Mouse (Mus musculus) adrenal gland, adult 18-20 months (tissue): ENCODE measurements around the gene Stambp. TPM values are rescaled to one million over a fixed set of nuclear protein-coding genes. Genes with fewer than 3 reads are reported as not detected.
"Not testable (repeated sequence)": the region's sequence is repeated elsewhere in the genome, so short reads cannot be mapped to it uniquely, and the experiment has no call there.

Experiments used
- DNase-seq, 2 experiments: peaks; one replicate each; pipeline ENCODE4 v3.0.0; 2021 to 2022; ENCODE audit warnings: low spot score in 2 of 2
- long read RNA-seq, 2 experiments: library from polyadenylated mRNA; stranded (forward); transcript quantifications; one replicate each; pipeline ENCODE4 v2.0.0; 2021
- total RNA-seq, 2 experiments: library from RNA; stranded (reverse); gene quantifications; 1 replicate in 1 of 2; 2 replicates in 1 of 2; pipeline ENCODE4 v1.2.3; 2021

Stambp gene
- 10 to 100 TPM; 20.6 to 21.8 TPM for total RNA-seq
- long read RNA-seq, experiment 1, transcript Stambp-201 (10 exons, 2,364 nt) = major isoform, 23 of 25 reads
- long read RNA-seq, experiment 1, partial matches to known transcripts = 0 of 25 reads
- long read RNA-seq, experiment 1, other reads (novel, unspliced or antisense) = 1 of 25 reads
- long read RNA-seq, experiment 2, transcript Stambp-201 (10 exons, 2,364 nt) = major isoform, 16 of 18 reads
- long read RNA-seq, experiment 2, partial matches to known transcripts = 2 of 18 reads
- long read RNA-seq, experiment 2, other reads (novel, unspliced or antisense) = 0 of 18 reads

- DNase-seq = peak in 1 of 2 experiments; percentile 5
These were observed at the start of gene Stambp for GRCm38 (mm10) chr6:83572671-83573070. TSS of gene Stambp (minus strand) at chr6:83572729.

- no peak for DNase-seq
These were observed 47.4 kb upstream of the Stambp start for GRCm38 (mm10) chr6:83619955-83620354.

- DNase-seq = no peak
These were observed 45.2 kb upstream of the Stambp start for GRCm38 (mm10) chr6:83617581-83618335.

DNA sequence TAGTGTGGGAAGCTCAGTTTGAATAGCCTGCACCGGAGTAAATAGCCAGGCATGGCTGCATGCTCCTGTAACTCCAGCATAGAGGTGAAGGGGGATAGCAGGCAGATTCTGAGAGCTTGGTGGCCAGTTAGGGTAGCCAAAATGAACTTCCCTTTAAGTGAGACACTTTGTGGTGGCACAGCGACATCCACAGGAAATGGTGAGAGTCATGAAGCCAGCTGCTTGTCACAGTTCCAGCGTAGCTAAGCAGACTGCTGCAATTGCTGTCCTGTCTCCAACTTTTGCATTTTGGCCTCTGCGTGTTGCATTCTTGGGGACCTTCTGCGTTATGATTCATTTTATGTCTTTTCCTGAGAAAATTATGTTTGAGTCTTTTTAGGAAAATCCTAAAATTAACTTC lies 44.0 kb upstream of the Stambp start:
- DNase-seq = peak; percentile 33 to 38

- no peak for DNase-seq
These were observed 41.9 kb upstream of the Stambp start for GRCm38 (mm10) chr6:83614469-83614868.

DNA sequence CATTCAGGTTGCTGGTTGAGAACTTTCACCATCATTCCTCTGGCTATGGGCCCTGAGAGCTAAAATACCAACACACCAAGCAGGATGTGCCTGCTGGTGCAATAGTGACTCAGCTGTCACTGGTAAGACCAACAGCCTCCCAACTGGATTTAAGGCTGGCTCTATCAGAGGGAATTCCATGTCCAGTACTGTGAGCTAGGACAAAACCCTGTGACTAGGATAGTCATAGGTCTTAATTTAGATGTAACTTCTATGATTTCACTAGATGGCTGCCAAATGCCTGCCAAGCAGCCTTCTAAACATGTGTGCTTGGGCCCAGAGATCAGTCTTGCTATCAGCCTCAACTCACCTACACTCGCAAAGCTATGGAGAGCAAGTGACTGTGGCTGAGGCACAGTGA lies 40.4 kb upstream of the Stambp start:
- DNase-seq = no peak

DNA sequence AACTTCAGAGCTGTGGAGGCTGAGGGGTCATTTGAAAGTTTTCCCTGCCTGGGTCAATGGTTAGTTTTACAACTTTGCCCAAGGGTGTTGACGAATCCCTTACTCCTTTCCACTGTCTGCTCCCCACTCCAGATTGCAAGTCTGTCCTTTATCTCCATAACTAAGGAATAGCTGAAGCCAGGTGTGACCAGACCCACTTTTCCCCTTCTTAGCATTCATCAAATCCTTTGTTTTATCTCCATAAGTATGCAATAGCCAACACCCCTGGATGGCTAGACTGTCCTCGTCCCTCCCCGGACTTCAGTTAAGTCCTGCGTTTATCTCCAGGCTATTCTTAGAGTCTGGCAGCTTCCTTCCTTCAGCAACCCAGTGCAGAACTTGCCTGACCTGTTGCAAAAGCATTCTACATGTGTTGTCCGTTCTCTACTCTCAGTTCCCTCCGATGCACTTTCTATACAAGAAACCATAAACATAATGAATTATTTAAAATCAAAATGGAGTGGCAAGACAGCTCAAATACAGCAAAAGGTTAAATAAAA lies 27.2 kb upstream of the Stambp start:
- no peak for DNase-seq

GRCm38 (mm10) chr6:83599060-83599550 lies 26.6 kb upstream of the Stambp start:
- DNase-seq = no peak

- peak; percentile 31 to 32 for DNase-seq
These were observed 26.1 kb upstream of the Stambp start for GRCm38 (mm10) chr6:83598646-83599045.

- no peak for DNase-seq
These were observed 25.5 kb upstream of the Stambp start for GRCm38 (mm10) chr6:83597988-83598387.

- no peak for DNase-seq
These were observed 22.5 kb upstream of the Stambp start for GRCm38 (mm10) chr6:83595035-83595434.

- DNase-seq = no peak
These were observed 21.4 kb upstream of the Stambp start for GRCm38 (mm10) chr6:83593896-83594295.

DNA sequence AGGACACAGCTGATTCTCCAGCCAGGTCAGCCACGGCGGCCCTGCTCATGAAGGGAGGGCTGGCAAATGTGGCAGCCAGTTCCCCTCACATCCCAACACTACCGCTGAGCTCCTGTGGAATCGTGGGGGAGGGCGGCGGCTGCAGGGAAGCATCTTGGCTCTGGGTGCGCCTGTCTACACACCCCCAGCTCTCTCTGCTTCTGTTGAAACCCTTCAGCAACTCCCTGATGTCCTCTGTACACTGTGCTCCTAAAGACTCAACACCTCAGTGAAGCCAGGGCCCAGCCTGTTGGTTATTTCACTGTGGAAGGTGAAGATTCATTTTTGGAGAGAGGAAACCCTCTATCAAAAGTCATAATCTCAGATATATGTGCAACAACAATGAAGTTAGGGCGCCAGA lies 19.5 kb upstream of the Stambp start:
- no peak for DNase-seq

- no peak for DNase-seq
These were observed 17.8 kb upstream of the Stambp start for GRCm38 (mm10) chr6:83590301-83590700.

- not testable (repeated sequence) for DNase-seq
These were observed 14.7 kb upstream of the Stambp start for GRCm38 (mm10) chr6:83587191-83587590.

- not testable (repeated sequence) for DNase-seq
These were observed 12.8 kb upstream of the Stambp start for GRCm38 (mm10) chr6:83585328-83585727.

DNA sequence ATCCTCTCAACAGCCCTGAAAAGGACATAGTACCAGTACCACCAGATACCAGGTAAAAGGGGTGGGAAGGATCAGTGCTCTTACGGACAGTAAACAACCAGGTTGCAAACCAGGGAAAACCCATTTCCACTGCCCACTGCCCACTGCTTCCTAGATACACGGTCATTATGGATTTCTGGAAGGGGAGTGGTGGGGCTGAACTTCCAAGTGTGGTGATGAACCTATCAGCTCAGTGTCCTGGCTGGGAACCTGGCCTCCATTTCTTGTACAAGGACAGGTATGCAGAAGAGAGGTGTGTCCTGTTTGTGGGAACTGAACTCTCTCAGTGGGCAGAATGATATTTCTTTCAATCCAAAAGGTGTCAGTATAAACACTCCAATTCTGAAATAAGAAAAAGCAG lies 11.1 kb upstream of the Stambp start:
- DNase-seq = no peak

DNA sequence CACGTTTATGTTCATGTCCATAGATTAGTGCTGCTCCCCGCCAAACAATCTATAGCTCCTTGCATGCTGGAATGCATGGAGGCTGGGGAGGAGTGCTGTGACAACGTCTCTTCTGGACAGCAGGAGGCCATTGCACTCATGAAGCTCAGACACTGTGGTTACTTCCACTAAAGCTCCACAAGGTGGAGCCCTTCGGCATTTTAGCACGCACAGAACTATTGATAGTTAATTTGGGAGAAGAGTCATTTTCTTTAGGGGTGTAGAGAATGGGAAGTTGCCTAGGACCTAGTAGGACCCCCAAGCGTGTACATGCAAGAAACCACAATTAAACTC lies 10.4 kb upstream of the Stambp start:
- DNase-seq = peak in 1 of 2 experiments; percentile 12

GRCm38 (mm10) chr6:83582135-83582937 lies 9.8 kb upstream of the Stambp start:
- no peak for DNase-seq

GRCm38 (mm10) chr6:83577534-83577933 lies 5.0 kb upstream of the Stambp start:
- no peak for DNase-seq

DNA sequence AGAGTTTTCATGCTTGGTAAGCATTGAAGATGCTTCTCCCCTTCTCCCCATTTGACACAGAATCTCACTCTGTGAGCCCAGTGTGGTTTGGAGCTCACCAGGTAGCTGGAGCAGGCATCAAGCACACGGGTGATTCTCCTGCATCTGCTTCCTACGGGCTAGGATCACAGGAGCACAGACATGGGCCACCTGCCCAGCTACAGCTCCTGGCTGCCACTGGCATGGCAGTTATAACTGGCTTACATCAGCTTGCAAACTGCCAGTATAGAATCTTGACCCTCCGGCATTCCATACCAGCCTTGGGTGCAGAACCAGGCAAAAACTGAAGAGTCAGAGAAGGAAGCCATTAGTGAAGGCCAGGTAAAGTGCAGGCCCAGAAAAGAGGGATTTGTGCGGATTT lies 3.1 kb upstream of the Stambp start:
- no peak for DNase-seq
